Mouse (Mus musculus): ENCODE results near the gene Rfc3.

- TF ChIP-seq CTCF (IDR thresholded peaks at IDR 0.05; ENCODE audit: extremely low read depth, insufficient read depth, low read length), result no peak
- TF ChIP-seq POLR2A (IDR thresholded peaks at IDR 0.05; ENCODE audit: extremely low read depth, insufficient read depth, low read length), result no peak
Measured at GRCm38 (mm10) chr5:151642867-151643266, 8.2 kb downstream of the Rfc3 start.

Data from cortical plate, adult 2 months (tissue).